Mouse (Mus musculus) embryonic facial prominence, embryonic 13.5 days (tissue): Measurements from ENCODE around the gene B3gat2. TPM values are rescaled to one million over a fixed set of nuclear protein-coding genes. Genes with fewer than 3 reads are reported as not detected.

ENCODE experiments used
- ATAC-seq: fragments of 200-750 bp; cut with Nextera tagmentation; 2 replicates; pipeline ENCODE4 v1.8.0; 2017; ENCODE audit warnings: low read depth; ENCODE audit not compliant: insufficient number of reproducible peaks, insufficient read depth, low FRiP score, low TSS enrichment
- H3K27ac ChIP-seq: fragments of 300-500 bp; sonication (generic); 2 replicates; pipeline ENCODE4 v1.5.1; 2015; ENCODE audit warnings: moderate library complexity, mild to moderate bottlenecking, inconsistent platforms
- H3K27me3 ChIP-seq: fragments of 300-500 bp; sonication (generic); 2 replicates; pipeline ENCODE4 v1.6.1; 2015; ENCODE audit warnings: mild to moderate bottlenecking, inconsistent platforms
- H3K36me3 ChIP-seq: fragments of 300-500 bp; sonication (generic); 2 replicates; pipeline ENCODE4 v1.6.1; 2015; ENCODE audit warnings: mild to moderate bottlenecking, inconsistent platforms
- H3K4me1 ChIP-seq: fragments of 300-500 bp; sonication (generic); 2 replicates; pipeline ENCODE4 v1.6.1; 2015; ENCODE audit warnings: inconsistent platforms
- H3K4me2 ChIP-seq: fragments of 300-500 bp; sonication (generic); 2 replicates; pipeline ENCODE4 v1.6.1; 2015; ENCODE audit warnings: moderate library complexity, mild to moderate bottlenecking, inconsistent platforms
- H3K4me3 ChIP-seq: fragments of 300-500 bp; sonication (generic); 2 replicates; pipeline ENCODE4 v1.5.1; 2015; ENCODE audit warnings: mild to moderate bottlenecking, inconsistent platforms
- H3K9ac ChIP-seq: fragments of 300-500 bp; sonication (generic); 2 replicates; pipeline ENCODE4 v1.6.1; 2015; ENCODE audit warnings: mild to moderate bottlenecking, inconsistent platforms
- H3K9me3 ChIP-seq: fragments of 300-500 bp; sonication (generic); 2 replicates; pipeline ENCODE4 v1.6.1; 2016; ENCODE audit warnings: inconsistent platforms
- WGBS: fragments of 180-500 bp; shearing (Covaris S2); methylation state at CpG from one replicate; pipeline ENCODE4 v1.1.7; 2015; ENCODE audit warnings: mixed read lengths; 5-methylcytosine and 5-hydroxymethylcytosine counted together
- polyA plus RNA-seq: library from polyadenylated mRNA; unstranded; fragments of >200 nt; fragmentation: Nextera tagmentation; extraction: Ambion mirVana; gene quantifications from 2 replicates; pipeline ENCODE4 v1.2.1, GENCODE M21; 2015

Gene B3gat2
- polyA plus RNA-seq, 1 experiment from 2014 or later: 1.3 TPM

- Histone ChIP-seq H3K36me3 (peaks cover 27% of the 10 kb centered on the region), H3K9ac (no peak overlapping the region), H3K4me1 (0 out of 2 replicates have a peak, but pooled peaks cover 3% of the 10 kb centered on the region), H3K27me3 (no peaks in the 10 kb centered on the region), H3K27ac (no peak overlapping the region), H3K4me2 (no peak overlapping the region), H3K9me3 (no peaks in the 10 kb centered on the region), H3K4me3 (no peak overlapping the region)
- no peak for ATAC-seq
Measured at GRCm38 (mm10) chr1:23840924-23841323, 79.4 kb downstream of the B3gat2 start.

- no peak overlapping the region for H3K4me2 ChIP-seq
- peaks cover 39% of the 10 kb centered on the region for H3K36me3 ChIP-seq
- 65% methylated on average over 3 of the region's 3 CpGs for WGBS
- H3K4me1 ChIP-seq: 0 out of 2 replicates have a peak, but pooled peaks cover under 1% of the 10 kb centered on the region
- no peaks in the 10 kb centered on the region for H3K27me3 ChIP-seq
- no peak for ATAC-seq
- H3K9me3 ChIP-seq: no peaks in the 10 kb centered on the region
- H3K27ac ChIP-seq: no peak overlapping the region
- no peak overlapping the region for H3K4me3 ChIP-seq
- no peak overlapping the region for H3K9ac ChIP-seq
Measured at GRCm38 (mm10) chr1:23842629-23843028, 81.1 kb downstream of the B3gat2 start.

DNA sequence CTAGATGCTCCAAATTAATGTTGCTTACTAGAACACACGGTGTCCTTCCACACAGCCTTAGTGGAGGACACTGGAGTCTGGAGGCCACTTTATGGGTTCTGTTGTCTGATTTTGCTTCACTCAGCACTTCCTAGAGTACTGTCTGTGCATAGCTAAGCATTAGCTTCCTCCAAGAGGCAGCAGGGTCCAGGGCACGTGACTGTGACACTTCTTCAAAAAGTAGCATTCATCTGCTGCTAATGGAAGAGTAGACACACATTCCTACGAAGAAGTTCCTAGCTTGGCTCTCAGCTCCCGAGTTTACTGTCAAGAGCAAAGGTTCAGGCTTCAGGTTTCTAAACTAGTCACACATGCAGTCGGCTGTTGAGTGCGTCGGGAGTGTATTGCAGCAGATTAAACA lies 82.2 kb downstream of the B3gat2 start:
- H3K4me1 ChIP-seq: no peaks in the 10 kb centered on the region
- H3K4me2 ChIP-seq: no peak overlapping the region
- H3K27me3 ChIP-seq: no peaks in the 10 kb centered on the region
- H3K9ac ChIP-seq: no peak overlapping the region
- H3K9me3 ChIP-seq: no peaks in the 10 kb centered on the region
- WGBS: 87% methylated on average over 7 of the region's 7 CpGs
- H3K36me3 ChIP-seq: peaks cover 48% of the 10 kb centered on the region
- no peak overlapping the region for H3K27ac ChIP-seq
- no peak overlapping the region for H3K4me3 ChIP-seq
- no peak for ATAC-seq

- Histone ChIP-seq H3K9ac (no peak overlapping the region), H3K27me3 (no peaks in the 10 kb centered on the region), H3K4me3 (no peak overlapping the region), H3K9me3 (no peaks in the 10 kb centered on the region), H3K36me3 (peaks cover 52% of the 10 kb centered on the region), H3K4me2 (no peak overlapping the region), H3K27ac (no peak overlapping the region), H3K4me1 (no peaks in the 10 kb centered on the region)
- ATAC-seq: no peak
- 93% methylated on average over 10 of the region's 10 CpGs for WGBS
Measured at GRCm38 (mm10) chr1:23845007-23845406, 83.5 kb downstream of the B3gat2 start.

- Histone ChIP-seq H3K27me3 (no peaks in the 10 kb centered on the region), H3K9me3 (no peaks in the 10 kb centered on the region), H3K4me2 (no peak overlapping the region), H3K36me3 (peaks cover 52% of the 10 kb centered on the region), H3K4me3 (no peak overlapping the region), H3K4me1 (no peaks in the 10 kb centered on the region), H3K27ac (no peak overlapping the region), H3K9ac (no peak overlapping the region)
- no peak for ATAC-seq
- 78% methylated on average over 10 of the region's 10 CpGs for WGBS
Measured at GRCm38 (mm10) chr1:23846044-23846680, 84.6 kb downstream of the B3gat2 start.

DNA sequence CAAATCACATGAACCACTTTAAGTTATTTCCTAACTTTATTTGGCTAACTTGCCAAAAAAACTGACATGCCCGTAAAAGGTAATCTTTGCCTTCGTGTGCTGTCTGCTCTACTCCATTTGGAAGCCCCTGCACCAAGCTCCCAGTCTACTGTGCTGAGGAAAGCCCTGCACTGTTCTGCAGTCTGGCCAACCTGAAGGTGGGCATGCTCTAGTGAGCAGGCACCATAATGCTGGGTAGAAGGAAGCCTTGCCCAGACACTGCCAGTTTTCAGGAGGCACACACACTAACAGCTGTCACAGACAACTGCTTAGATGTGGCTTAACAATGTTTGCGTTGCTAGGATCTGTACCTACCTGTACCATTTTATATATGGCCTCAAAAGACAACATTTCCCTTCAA lies 94.1 kb downstream of the B3gat2 start:
- H3K27me3 ChIP-seq: no peaks in the 10 kb centered on the region
- no peak overlapping the region for H3K4me2 ChIP-seq
- 86% methylated on average over 3 of the region's 3 CpGs for WGBS
- H3K27ac ChIP-seq: no peak overlapping the region
- ATAC-seq: no peak
- no peaks in the 10 kb centered on the region for H3K4me1 ChIP-seq
- no peak overlapping the region for H3K9ac ChIP-seq
- H3K9me3 ChIP-seq: no peaks in the 10 kb centered on the region
- peaks cover 31% of the 10 kb centered on the region for H3K36me3 ChIP-seq
- no peak overlapping the region for H3K4me3 ChIP-seq

DNA sequence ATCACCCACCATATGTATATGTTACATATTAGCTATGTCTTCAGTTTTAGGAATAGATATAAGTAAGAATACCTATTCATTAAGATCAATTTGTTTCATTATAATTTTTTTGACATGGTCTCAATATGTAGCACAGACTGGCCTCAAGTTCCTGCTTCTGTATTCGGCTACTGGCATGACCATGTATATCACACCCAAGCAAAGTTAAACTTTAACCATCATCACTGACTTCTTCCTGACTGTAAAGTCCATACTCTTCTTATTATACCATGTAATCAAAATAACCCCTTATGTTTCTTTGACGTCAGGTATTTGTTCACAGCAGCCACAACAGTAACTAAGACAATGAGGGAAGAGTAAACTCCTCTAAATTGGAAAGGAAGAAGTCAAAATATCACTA lies 99.4 kb downstream of the B3gat2 start:
- H3K27me3 ChIP-seq: no peaks in the 10 kb centered on the region
- no peak overlapping the region for H3K4me2 ChIP-seq
- WGBS: 81% methylated on average over 2 of the region's 2 CpGs
- H3K4me3 ChIP-seq: no peak overlapping the region
- no peak for ATAC-seq
- no peaks in the 10 kb centered on the region for H3K9me3 ChIP-seq
- peaks cover 23% of the 10 kb centered on the region for H3K36me3 ChIP-seq
- no peak overlapping the region for H3K9ac ChIP-seq
- H3K27ac ChIP-seq: no peak overlapping the region
- H3K4me1 ChIP-seq: no peaks in the 10 kb centered on the region

- Histone ChIP-seq H3K4me1 (no peaks in the 10 kb centered on the region), H3K4me3 (no peak overlapping the region), H3K27ac (no peak overlapping the region), H3K27me3 (no peaks in the 10 kb centered on the region), H3K4me2 (no peak overlapping the region), H3K36me3 (peaks cover 5% of the 10 kb centered on the region; the same call in 1 of the 2 replicates), H3K9ac (no peak overlapping the region), H3K9me3 (no peaks in the 10 kb centered on the region)
- 91% methylated on average over 7 of the region's 7 CpGs for WGBS
- no peak for ATAC-seq
Measured at GRCm38 (mm10) chr1:23865566-23865965, 104.0 kb downstream of the B3gat2 start.

- Histone ChIP-seq H3K9me3 (no peaks in the 10 kb centered on the region), H3K9ac (no peak overlapping the region), H3K27ac (no peak overlapping the region), H3K4me1 (no peaks in the 10 kb centered on the region), H3K4me2 (no peak overlapping the region), H3K4me3 (no peak overlapping the region), H3K27me3 (no peaks in the 10 kb centered on the region), H3K36me3 (peaks cover 5% of the 10 kb centered on the region; the same call in 1 of the 2 replicates)
- no peak for ATAC-seq
- WGBS: 66% methylated on average over 2 of the region's 2 CpGs
Measured at GRCm38 (mm10) chr1:23867350-23867862, 105.9 kb downstream of the B3gat2 start.

DNA sequence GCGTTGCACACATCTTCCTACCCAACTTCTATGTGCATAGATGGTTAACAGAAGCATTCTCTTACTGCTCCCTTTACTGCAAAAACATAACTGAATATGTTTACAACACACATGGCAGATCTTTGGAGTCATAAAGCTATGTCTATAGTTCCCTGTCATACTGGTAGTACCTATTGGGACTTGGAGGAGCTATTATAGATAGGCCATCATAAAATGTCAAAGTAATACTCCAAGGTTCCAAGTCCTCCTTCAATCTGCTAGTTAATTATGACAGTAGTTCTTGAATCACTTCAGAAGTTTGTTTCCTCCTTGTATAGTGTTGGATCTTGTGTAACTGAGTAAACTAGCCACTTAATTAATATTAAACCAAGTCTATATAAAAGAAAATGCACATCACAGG lies 110.6 kb downstream of the B3gat2 start:
- H3K27me3 ChIP-seq: no peaks in the 10 kb centered on the region
- ATAC-seq: no peak
- no peaks in the 10 kb centered on the region for H3K9me3 ChIP-seq
- no peak overlapping the region for H3K27ac ChIP-seq
- H3K9ac ChIP-seq: no peak overlapping the region
- no peaks in the 10 kb centered on the region for H3K4me1 ChIP-seq
- H3K4me2 ChIP-seq: no peak overlapping the region
- H3K4me3 ChIP-seq: no peak overlapping the region
- WGBS: 92% methylated on average over 1 of the region's 1 CpGs
- peaks cover 16% of the 10 kb centered on the region for H3K36me3 ChIP-seq

DNA sequence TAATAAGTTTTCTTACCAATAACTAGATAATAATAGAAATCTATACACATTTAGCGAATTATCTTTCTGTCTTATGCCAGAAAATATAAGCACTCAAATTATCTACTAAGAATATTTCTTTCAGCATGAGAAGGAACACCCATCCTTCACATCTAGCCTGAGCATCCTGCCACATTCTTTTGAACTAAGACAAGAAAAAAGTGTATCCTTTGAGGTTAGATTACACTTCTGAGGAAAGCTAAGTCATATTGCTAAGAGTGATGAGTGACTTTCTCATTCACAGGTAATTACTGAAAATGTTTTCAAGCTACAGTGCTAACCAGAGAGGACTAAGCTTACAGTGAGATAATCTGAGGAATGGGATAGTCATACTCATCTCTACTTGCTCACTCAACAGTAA lies 121.1 kb downstream of the B3gat2 start:
- 96% methylated on average over 1 of the region's 1 CpGs for WGBS
- H3K36me3 ChIP-seq: no peaks in the 10 kb centered on the region
- no peak for ATAC-seq

DNA sequence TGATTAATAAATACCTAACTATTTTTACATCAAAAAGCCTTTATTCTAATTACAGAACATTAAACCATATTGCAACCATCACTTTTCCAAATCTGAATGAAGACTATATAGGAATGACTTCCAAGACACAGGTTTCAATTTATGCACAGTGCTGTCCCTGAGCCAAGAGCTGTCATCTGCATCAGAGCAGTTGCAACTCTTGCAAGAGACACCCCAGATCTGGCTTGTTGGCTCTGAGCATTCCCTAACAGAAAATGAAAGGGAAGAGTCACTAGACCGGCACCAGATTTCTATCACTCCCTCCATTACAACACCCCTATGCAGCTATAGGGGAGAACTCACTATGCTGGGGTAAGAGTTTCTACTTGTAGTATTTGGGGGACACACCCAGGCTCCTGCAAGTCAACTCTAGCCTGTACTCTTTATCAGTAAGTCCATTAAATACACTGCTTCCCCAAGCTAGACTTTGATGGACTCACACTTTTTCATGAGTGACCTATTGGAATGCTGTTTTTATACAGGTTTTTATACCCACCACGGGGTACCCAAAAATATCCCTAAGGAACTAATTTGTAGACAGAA lies 122.6 kb downstream of the B3gat2 start:
- Histone ChIP-seq H3K36me3 (no peaks in the 10 kb centered on the region), H3K4me3 (no peak overlapping the region), H3K9me3 (no peaks in the 10 kb centered on the region), H3K27ac (no peak overlapping the region), H3K27me3 (no peaks in the 10 kb centered on the region), H3K4me1 (no peaks in the 10 kb centered on the region), H3K9ac (no peak overlapping the region), H3K4me2 (no peak overlapping the region)
- WGBS: 92% methylated on average over 2 of the region's 2 CpGs
- no peak for ATAC-seq

More for the DNA sequence above, 121.1 kb downstream of the B3gat2 start:
- H3K4me1 ChIP-seq: no peaks in the 10 kb centered on the region
- no peak overlapping the region for H3K4me2 ChIP-seq
- H3K9ac ChIP-seq: no peak overlapping the region
- H3K4me3 ChIP-seq: no peak overlapping the region
- no peak overlapping the region for H3K27ac ChIP-seq
- no peaks in the 10 kb centered on the region for H3K27me3 ChIP-seq
- no peaks in the 10 kb centered on the region for H3K9me3 ChIP-seq
